Mouse (Mus musculus) frontal cortex, postnatal 14 days (tissue): ENCODE measurements around the gene Bicral.

Experiments used
- DNase-seq, 2 experiments: peaks; one replicate each; pipeline ENCODE4 v3.0.0; 2022; ENCODE audit warnings: low spot score in 2 of 2

Bicral gene

GRCm38 (mm10) chr17:46857903-46858748, at the start of gene Bicral:
TSS of gene Bicral (minus strand) at chr17:46858482.
- peak; percentile 41 to 57 for DNase-seq

GRCm38 (mm10) chr17:46903876-46904490, 45.7 kb upstream of the Bicral start:
- DNase-seq: peak in 1 of 2 experiments; percentile 70

- DNase-seq: no peak
These were observed 42.7 kb upstream of the Bicral start for GRCm38 (mm10) chr17:46900941-46901340.

- DNase-seq: no peak
These were observed 39.1 kb upstream of the Bicral start for GRCm38 (mm10) chr17:46897221-46897950.

GRCm38 (mm10) chr17:46895426-46895825, 37.1 kb upstream of the Bicral start:
- no peak for DNase-seq

GRCm38 (mm10) chr17:46890843-46891594, 32.7 kb upstream of the Bicral start:
- DNase-seq: peak in 1 of 2 experiments; percentile 34

- peak; percentile 95 to 96 for DNase-seq
These were observed 32.0 kb upstream of the Bicral start, which contains the start of gene Tbcc for GRCm38 (mm10) chr17:46890116-46890815. TSS of gene Tbcc (plus strand) at chr17:46890684.

- DNase-seq: peak; percentile 64 to 71
These were observed 31.3 kb upstream of the Bicral start for GRCm38 (mm10) chr17:46889450-46890084.

- DNase-seq: peak in 1 of 2 experiments; percentile 43
These were observed 30.4 kb upstream of the Bicral start for GRCm38 (mm10) chr17:46888511-46889212.

GRCm38 (mm10) chr17:46885910-46886643, 27.8 kb upstream of the Bicral start:
- DNase-seq: no peak

- DNase-seq: no peak
These were observed 27.1 kb upstream of the Bicral start for GRCm38 (mm10) chr17:46885218-46885909.

- no peak for DNase-seq
These were observed 26.5 kb upstream of the Bicral start for GRCm38 (mm10) chr17:46884766-46885165.

GRCm38 (mm10) chr17:46883107-46883506, 24.8 kb upstream of the Bicral start:
- no peak for DNase-seq

GRCm38 (mm10) chr17:46881728-46882127, 23.4 kb upstream of the Bicral start:
- DNase-seq: no peak

GRCm38 (mm10) chr17:46880322-46880721, 22.0 kb upstream of the Bicral start:
- no peak for DNase-seq

GRCm38 (mm10) chr17:46879841-46880311, 21.6 kb upstream of the Bicral start:
- no peak for DNase-seq

GRCm38 (mm10) chr17:46877061-46877460, 18.8 kb upstream of the Bicral start:
- no peak for DNase-seq

GRCm38 (mm10) chr17:46876371-46876950, 18.2 kb upstream of the Bicral start:
- DNase-seq: no peak
